Comparison of ENCODE assay signal across 12 mouse cellular contexts in the genomic region with DNA sequence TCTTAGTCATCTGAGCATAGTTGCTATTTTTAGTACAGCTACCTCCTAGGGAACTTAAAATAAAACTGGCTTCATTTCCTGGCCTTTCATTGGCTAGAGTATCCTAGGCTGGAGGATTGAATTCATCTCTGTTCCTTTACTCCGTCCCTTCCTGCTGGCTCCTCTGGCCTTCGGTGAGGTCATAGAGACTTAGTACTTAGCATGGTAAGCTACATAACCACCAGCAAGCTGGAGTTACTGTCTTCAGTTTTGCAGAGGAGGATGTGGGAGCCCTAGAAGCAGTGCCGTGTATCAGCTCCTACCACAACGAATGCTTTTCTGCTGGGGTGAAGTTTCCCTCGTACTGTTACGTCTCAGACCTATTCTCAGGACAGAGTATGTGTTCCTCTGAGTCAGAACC. TPM values are rescaled to one million over a fixed set of nuclear protein-coding genes. Genes with fewer than 3 reads are reported as not detected.
DNase-seq lines count a peak whose midpoint lies in the region; ATAC-seq and TF ChIP-seq lines count a peak whose summit lies in the region.
"Had no signal": no experiment of that assay in that cellular context is flagged by ENCODE, and none has a peak within 500 bp of the region (broad histone marks: within the 10 kb centered on the region; RNA-seq: fewer than 3 reads in every experiment).

No protein-coding gene starts in this region.

- no peak overlapping the region for H3K9ac ChIP-seq in kidney, postnatal 0 days (ENCODE audit: low read depth, low read length)
- H3K9ac ChIP-seq in kidney, embryonic 14.5 days (ENCODE audit: low read depth, low read length) = no peak overlapping the region
- H3K9ac ChIP-seq: intestine, embryonic 15.5 days; liver, embryonic 12.5 days had no signal

- 79% methylated on average over 6 of the region's 6 CpGs for WGBS in kidney, postnatal 0 days
- WGBS in kidney, embryonic 14.5 days = 87% methylated on average over 6 of the region's 6 CpGs
- 90% methylated on average over 6 of the region's 6 CpGs for WGBS in forebrain, embryonic 10.5 days

- no peak overlapping the region for H3K4me3 ChIP-seq in kidney, postnatal 0 days (replicated peaks; ENCODE audit: low read depth, low read length)
- no peak overlapping the region for H3K4me3 ChIP-seq in kidney, embryonic 14.5 days (ENCODE audit: low read length)
- H3K4me3 ChIP-seq in forebrain, embryonic 10.5 days = no peak overlapping the region
- H3K4me3 ChIP-seq: intestine, embryonic 15.5 days; liver, embryonic 12.5 days had no signal

- no peak for TF ChIP-seq CTCF in kidney, postnatal 0 days (IDR thresholded peaks at IDR 0.05; ENCODE audit: low read depth)

- DNase-seq in kidney, postnatal 0 days (ENCODE audit: low spot score) = peak; percentile 15
- DNase-seq in brain, adult 2 months (ENCODE audit: low read depth, low spot score) = peak; percentile 92
- DNase-seq in gastrocnemius, postnatal 14 days = peak; percentile 30
- peak; percentile 30 to 44 for DNase-seq in heart, postnatal 14 days
- DNase-seq in forebrain, embryonic 10.5 days (ENCODE audit: extremely low spot score, low spot score) = no peak
- DNase-seq: adrenal gland, postnatal 14 days had no signal

- H3K27ac ChIP-seq in kidney, postnatal 0 days = no peak overlapping the region
- H3K27ac ChIP-seq in kidney, embryonic 14.5 days (ENCODE audit: low read depth, low read length) = no peak overlapping the region
- H3K27ac ChIP-seq in forebrain, embryonic 10.5 days = no peak overlapping the region
- H3K27ac ChIP-seq: intestine, embryonic 15.5 days had no signal

- intact Hi-C loops in gastrocnemius, postnatal 14 days (cut with DNase I; ENCODE audit: low total_unique reads) = no loop called here
- intact Hi-C loops in heart, postnatal 14 days (cut with DNase I) = no loop called here

- H3K4me2 ChIP-seq in kidney, postnatal 0 days (ENCODE audit: low read length) = no peak overlapping the region
- H3K4me2 ChIP-seq in kidney, embryonic 14.5 days (replicated peaks; ENCODE audit: low read depth, low read length) = no peak overlapping the region
- H3K4me2 ChIP-seq: intestine, embryonic 15.5 days; liver, embryonic 12.5 days had no signal

- no peaks in the 10 kb centered on the region for H3K27me3 ChIP-seq in kidney, postnatal 0 days (ENCODE audit: insufficient read depth, low read length)
- no peaks in the 10 kb centered on the region for H3K27me3 ChIP-seq in kidney, embryonic 14.5 days (ENCODE audit: control insufficient read depth, insufficient read depth, low read length)
- H3K27me3 ChIP-seq in forebrain, embryonic 10.5 days (ENCODE audit: poor library complexity, severe bottlenecking) = no peaks in the 10 kb centered on the region
- H3K27me3 ChIP-seq: intestine, embryonic 15.5 days; liver, embryonic 12.5 days had no signal

- H3K4me1 ChIP-seq in kidney, postnatal 0 days (replicated peaks; ENCODE audit: insufficient read depth, low read length) = no peaks in the 10 kb centered on the region
- H3K4me1 ChIP-seq in kidney, embryonic 14.5 days (ENCODE audit: control insufficient read depth, insufficient read depth, low read length) = no peaks in the 10 kb centered on the region
- no peaks in the 10 kb centered on the region for H3K4me1 ChIP-seq in forebrain, embryonic 10.5 days
- H3K4me1 ChIP-seq: intestine, embryonic 15.5 days had no signal

- peaks cover 36% of the 10 kb centered on the region for H3K36me3 ChIP-seq in kidney, postnatal 0 days (ENCODE audit: insufficient read depth, low read length)
- H3K36me3 ChIP-seq in kidney, embryonic 14.5 days (ENCODE audit: control insufficient read depth, insufficient read depth, low read length) = peaks cover 73% of the 10 kb centered on the region
- H3K36me3 ChIP-seq in forebrain, embryonic 10.5 days (replicated peaks) = peaks cover 95% of the 10 kb centered on the region

- H3K9me3 ChIP-seq in kidney, postnatal 0 days (replicated peaks; ENCODE audit: low read length) = no peaks in the 10 kb centered on the region
- H3K9me3 ChIP-seq in kidney, embryonic 14.5 days (ENCODE audit: control insufficient read depth, low read length) = no peaks in the 10 kb centered on the region
- H3K9me3 ChIP-seq in forebrain, embryonic 10.5 days = no peaks in the 10 kb centered on the region
- H3K9me3 ChIP-seq: intestine, embryonic 15.5 days; liver, embryonic 12.5 days had no signal

- ATAC-seq in kidney, postnatal 0 days (replicated peaks; ENCODE audit: low FRiP score, low read depth) = no peak
- ATAC-seq in kidney, embryonic 14.5 days (ENCODE audit: low FRiP score, low TSS enrichment) = no peak
- ATAC-seq in inflammation-experienced regulatory T-cells, adult 6 months = no peak
- ATAC-seq: intestine, embryonic 15.5 days; liver, embryonic 12.5 days had no signal

RNA-seq across cellular contexts. Expression of a gene that starts 6.4 kb away (rescaled TPM):
- polyA plus RNA-seq in kidney, postnatal 0 days (2015; fragmentation: Nextera tagmentation; extraction: Ambion mirVana) = 27.6 and 30.1 TPM in 2 replicates
- 34.9 and 49.7 TPM in 2 replicates for polyA plus RNA-seq in kidney, embryonic 14.5 days (2014; fragmentation: Nextera tagmentation; extraction: Ambion mirVana)
- total RNA-seq in gastrocnemius, postnatal 14 days (2021) = 10 to 100 TPM; 21.1 to 21.5 TPM
- 10 to 100 TPM; 26.8 to 28.4 TPM for total RNA-seq in heart, postnatal 14 days (2021)
- 10 to 100 TPM; 28.1 to 41.1 (median 33.9) TPM for polyA plus RNA-seq in inflammation-experienced regulatory T-cells, adult 6 months (2017; shearing (Covaris generic))
- 73.7 and 75.2 TPM in 2 replicates for polyA plus RNA-seq in forebrain, embryonic 10.5 days (2016; fragmentation: Nextera tagmentation; extraction: Ambion mirVana)

RNA-seq across cellular contexts. Expression of a gene that starts 13.9 kb away (rescaled TPM):
- polyA plus RNA-seq in kidney, postnatal 0 days (2015; fragmentation: Nextera tagmentation; extraction: Ambion mirVana) = 188 and 192 TPM in 2 replicates
- 329 and 342 TPM in 2 replicates for polyA plus RNA-seq in kidney, embryonic 14.5 days (2014; fragmentation: Nextera tagmentation; extraction: Ambion mirVana)
- 10 to 100 TPM; 63.8 to 66.0 TPM for total RNA-seq in gastrocnemius, postnatal 14 days (2021)
- total RNA-seq in heart, postnatal 14 days (2021) = 10 to 100 TPM; 27.2 to 34.3 TPM
- 10 to 100 TPM; 10.8 to 70.1 (median 13.0) TPM for polyA plus RNA-seq in inflammation-experienced regulatory T-cells, adult 6 months (2017; shearing (Covaris generic))
- 394 and 447 TPM in 2 replicates for polyA plus RNA-seq in forebrain, embryonic 10.5 days (2016; fragmentation: Nextera tagmentation; extraction: Ambion mirVana)

RNA-seq across cellular contexts. Expression of a gene that starts 19.1 kb away (rescaled TPM):
- polyA plus RNA-seq in kidney, postnatal 0 days (2015; fragmentation: Nextera tagmentation; extraction: Ambion mirVana) = 0.66 TPM in 1 of 2 replicates, not detected in the other
- polyA plus RNA-seq in kidney, embryonic 14.5 days (2014; fragmentation: Nextera tagmentation; extraction: Ambion mirVana) = 1.0 and 1.1 TPM in 2 replicates
- total RNA-seq in gastrocnemius, postnatal 14 days (2021) = under 1 TPM in 1 of 2 experiments, not detected in 1; 0.69 TPM
- total RNA-seq in heart, postnatal 14 days (2021) = under 1 TPM in 1 of 2 experiments, not detected in 1; 0.54 TPM
- 1 to 10 TPM in 2 of 3 experiments, not detected in 1; 1.2 to 1.8 TPM for polyA plus RNA-seq in inflammation-experienced regulatory T-cells, adult 6 months (2017; shearing (Covaris generic))
- polyA plus RNA-seq in forebrain, embryonic 10.5 days (2016; fragmentation: Nextera tagmentation; extraction: Ambion mirVana) = 0.33 and 0.65 TPM in 2 replicates
- total RNA-seq: MEL had no signal
- polyA plus RNA-seq: neural tube, embryonic 11.5 days had no signal

RNA-seq across cellular contexts. Expression of a gene that starts 19.4 kb away (rescaled TPM):
- 56.0 and 60.8 TPM in 2 replicates for polyA plus RNA-seq in kidney, postnatal 0 days (2015; fragmentation: Nextera tagmentation; extraction: Ambion mirVana)
- 57.2 and 65.0 TPM in 2 replicates for polyA plus RNA-seq in kidney, embryonic 14.5 days (2014; fragmentation: Nextera tagmentation; extraction: Ambion mirVana)
- 10 to 100 TPM; 19.6 to 22.7 TPM for total RNA-seq in gastrocnemius, postnatal 14 days (2021)
- 10 to 100 TPM; 27.5 to 29.1 TPM for total RNA-seq in heart, postnatal 14 days (2021)
- polyA plus RNA-seq in inflammation-experienced regulatory T-cells, adult 6 months (2017; shearing (Covaris generic)) = 1 to 10 TPM; 5.5 to 6.7 (median 6.0) TPM
- polyA plus RNA-seq in forebrain, embryonic 10.5 days (2016; fragmentation: Nextera tagmentation; extraction: Ambion mirVana) = 80.2 and 81.3 TPM in 2 replicates

RNA-seq across cellular contexts. Expression of a gene that starts 21.2 kb away (rescaled TPM):
- polyA plus RNA-seq in kidney, postnatal 0 days (2015; fragmentation: Nextera tagmentation; extraction: Ambion mirVana) = 23.4 and 24.9 TPM in 2 replicates
- polyA plus RNA-seq in kidney, embryonic 14.5 days (2014; fragmentation: Nextera tagmentation; extraction: Ambion mirVana) = 31.1 and 41.0 TPM in 2 replicates
- total RNA-seq in gastrocnemius, postnatal 14 days (2021) = 1 to 10 TPM; 1.9 to 3.9 TPM
- total RNA-seq in heart, postnatal 14 days (2021) = 1 to 10 TPM; 3.2 to 4.2 TPM
- polyA plus RNA-seq in inflammation-experienced regulatory T-cells, adult 6 months (2017; shearing (Covaris generic)) = 10 to 100 TPM; 13.8 to 22.1 (median 18.4) TPM
- 49.5 and 57.9 TPM in 2 replicates for polyA plus RNA-seq in forebrain, embryonic 10.5 days (2016; fragmentation: Nextera tagmentation; extraction: Ambion mirVana)
